Mouse (Mus musculus) intestine, embryonic 15.5 days (tissue): ENCODE measurements around the gene Cables2. TPM values are rescaled to one million over a fixed set of nuclear protein-coding genes. Genes with fewer than 3 reads are reported as not detected.

ENCODE experiments used
- ATAC-seq: fragments of 200-750 bp; cut with Nextera tagmentation; 2 replicates; pipeline ENCODE4 v1.8.0; 2017; ENCODE audit warnings: moderate TSS enrichment, moderate library complexity
- H3K27ac ChIP-seq: fragments of 300-500 bp; sonication (generic); 2 replicates; pipeline ENCODE4 v1.5.1; 2015; ENCODE audit warnings: mild to moderate bottlenecking, inconsistent platforms
- H3K27me3 ChIP-seq: fragments of 300-500 bp; sonication (generic); replicated peaks from 2 replicates; pipeline ENCODE4 v1.6.1; 2015; ENCODE audit warnings: inconsistent platforms
- H3K36me3 ChIP-seq: fragments of 300-500 bp; sonication (generic); 2 replicates; pipeline ENCODE4 v1.6.1; 2015; ENCODE audit warnings: inconsistent platforms
- H3K4me1 ChIP-seq: fragments of 300-500 bp; sonication (generic); replicated peaks from 2 replicates; pipeline ENCODE4 v1.6.1; 2015; ENCODE audit warnings: inconsistent platforms
- H3K4me2 ChIP-seq: fragments of 300-500 bp; sonication (generic); replicated peaks from 2 replicates; pipeline ENCODE4 v1.6.1; 2015; ENCODE audit warnings: mild to moderate bottlenecking, inconsistent platforms
- H3K4me3 ChIP-seq: fragments of 300-500 bp; sonication (generic); replicated peaks from 2 replicates; pipeline ENCODE4 v1.5.1; 2015; ENCODE audit warnings: inconsistent platforms
- H3K9ac ChIP-seq: fragments of 300-500 bp; sonication (generic); 2 replicates; pipeline ENCODE4 v1.6.1; 2015; ENCODE audit warnings: inconsistent platforms
- H3K9me3 ChIP-seq: fragments of 300-500 bp; sonication (generic); 2 replicates; pipeline ENCODE4 v1.6.1; 2016; ENCODE audit warnings: inconsistent platforms
- WGBS: fragments of 180-500 bp; shearing (Covaris S2); methylation state at CpG from one replicate; pipeline ENCODE4 v1.1.7; 2015; 5-methylcytosine and 5-hydroxymethylcytosine counted together
- polyA plus RNA-seq: library from polyadenylated mRNA; unstranded; fragments of >200 nt; fragmentation: Nextera tagmentation; extraction: Ambion mirVana; gene quantifications from 2 replicates; pipeline ENCODE4 v1.2.1, GENCODE M21; 2015

The Cables2 gene
- polyA plus RNA-seq, 1 experiment from 2014 or later, result 11.4 TPM

GRCm38 (mm10) chr2:180218241-180218640 lies 55.1 kb downstream of the Cables2 start:
- no peaks in the 10 kb centered on the region for H3K27me3 ChIP-seq
- no peak overlapping the region for H3K4me3 ChIP-seq
- ATAC-seq, result no peak
- H3K4me2 ChIP-seq, result no peak overlapping the region
- 59% methylated on average over 3 of the region's 3 CpGs for WGBS
- H3K9me3 ChIP-seq, result no peaks in the 10 kb centered on the region
- H3K27ac ChIP-seq, result peak overlapping the region; percentile 3; the same call in 1 of the 2 replicates
- H3K36me3 ChIP-seq, result no peaks in the 10 kb centered on the region
- H3K9ac ChIP-seq, result no peak overlapping the region
- peaks cover 63% of the 10 kb centered on the region for H3K4me1 ChIP-seq

- Histone ChIP-seq H3K27ac (0 out of 2 replicates have a peak overlapping the region, but pooled peaks have one; percentile 3), H3K4me1 (peaks cover 57% of the 10 kb centered on the region), H3K4me3 (no peak overlapping the region), H3K9me3 (no peaks in the 10 kb centered on the region), H3K9ac (no peak overlapping the region), H3K36me3 (no peaks in the 10 kb centered on the region), H3K27me3 (no peaks in the 10 kb centered on the region), H3K4me2 (no peak overlapping the region)
- ATAC-seq, result no peak
- 83% methylated on average over 8 of the region's 8 CpGs for WGBS
Measured at GRCm38 (mm10) chr2:180217587-180217986, 55.7 kb downstream of the Cables2 start.

GRCm38 (mm10) chr2:180216921-180217320 lies 56.4 kb downstream of the Cables2 start:
- no peaks in the 10 kb centered on the region for H3K36me3 ChIP-seq
- no peaks in the 10 kb centered on the region for H3K9me3 ChIP-seq
- no peak overlapping the region for H3K4me2 ChIP-seq
- H3K27me3 ChIP-seq, result no peaks in the 10 kb centered on the region
- no peak overlapping the region for H3K4me3 ChIP-seq
- H3K4me1 ChIP-seq, result peaks cover 51% of the 10 kb centered on the region
- 36% methylated on average over 5 of the region's 5 CpGs for WGBS
- no peak overlapping the region for H3K27ac ChIP-seq
- H3K9ac ChIP-seq, result no peak overlapping the region
- no peak for ATAC-seq

- ATAC-seq, result peak; percentile 65
- 49% methylated on average over 6 of the region's 6 CpGs for WGBS
- no peak overlapping the region for H3K4me3 ChIP-seq
- H3K27ac ChIP-seq, result peak overlapping the region; percentile 52
- no peaks in the 10 kb centered on the region for H3K27me3 ChIP-seq
- H3K4me2 ChIP-seq, result no peak overlapping the region
- no peaks in the 10 kb centered on the region for H3K9me3 ChIP-seq
- no peak overlapping the region for H3K9ac ChIP-seq
- H3K4me1 ChIP-seq, result peaks cover 50% of the 10 kb centered on the region
- H3K36me3 ChIP-seq, result no peaks in the 10 kb centered on the region
Measured at GRCm38 (mm10) chr2:180215951-180216350, 57.3 kb downstream of the Cables2 start.

- H3K4me3 ChIP-seq, result no peak overlapping the region
- peak overlapping the region; percentile 52 for H3K27ac ChIP-seq
- peak overlapping the region; percentile 30; the same call in 1 of the 2 replicates for H3K4me2 ChIP-seq
- H3K9me3 ChIP-seq, result no peaks in the 10 kb centered on the region
- WGBS, result 32% methylated on average over 8 of the region's 8 CpGs
- no peaks in the 10 kb centered on the region for H3K36me3 ChIP-seq
- peaks cover 44% of the 10 kb centered on the region for H3K4me1 ChIP-seq
- peak; percentile 13 for ATAC-seq
- H3K9ac ChIP-seq, result peak overlapping the region; percentile 41; the same call in 1 of the 2 replicates
- H3K27me3 ChIP-seq, result no peaks in the 10 kb centered on the region
Measured at GRCm38 (mm10) chr2:180215011-180215461, 58.3 kb downstream of the Cables2 start.

GRCm38 (mm10) chr2:180214352-180214978 lies 58.8 kb downstream of the Cables2 start:
- 44% methylated on average over 4 of the region's 4 CpGs for WGBS
- peak; percentile 52 for ATAC-seq
- H3K9me3 ChIP-seq, result no peaks in the 10 kb centered on the region
- H3K4me2 ChIP-seq, result peak overlapping the region; percentile 30
- H3K4me1 ChIP-seq, result peaks cover 40% of the 10 kb centered on the region
- H3K9ac ChIP-seq, result peak overlapping the region; percentile 41; the same call in 1 of the 2 replicates
- H3K36me3 ChIP-seq, result no peaks in the 10 kb centered on the region
- H3K27ac ChIP-seq, result peak overlapping the region; percentile 52
- H3K27me3 ChIP-seq, result no peaks in the 10 kb centered on the region
- H3K4me3 ChIP-seq, result no peak overlapping the region

- ATAC-seq, result no peak
- H3K27ac ChIP-seq, result no peak overlapping the region
- H3K4me2 ChIP-seq, result no peak overlapping the region
- no peak overlapping the region for H3K4me3 ChIP-seq
- no peaks in the 10 kb centered on the region for H3K36me3 ChIP-seq
- WGBS, result 91% methylated on average over 3 of the region's 3 CpGs
- no peaks in the 10 kb centered on the region for H3K9me3 ChIP-seq
- no peaks in the 10 kb centered on the region for H3K27me3 ChIP-seq
- no peak overlapping the region for H3K9ac ChIP-seq
- H3K4me1 ChIP-seq, result peaks cover 24% of the 10 kb centered on the region
Measured at GRCm38 (mm10) chr2:180212255-180212654, 61.0 kb downstream of the Cables2 start.

- no peaks in the 10 kb centered on the region for H3K4me1 ChIP-seq
- H3K4me2 ChIP-seq, result no peak overlapping the region
- H3K9ac ChIP-seq, result no peak overlapping the region
- H3K9me3 ChIP-seq, result no peaks in the 10 kb centered on the region
- H3K36me3 ChIP-seq, result no peaks in the 10 kb centered on the region
- H3K27me3 ChIP-seq, result no peaks in the 10 kb centered on the region
- H3K27ac ChIP-seq, result no peak overlapping the region
- no peak overlapping the region for H3K4me3 ChIP-seq
- 80% methylated on average over 1 of the region's 1 CpGs for WGBS
- ATAC-seq, result no peak
Measured at GRCm38 (mm10) chr2:180208976-180209375, 64.3 kb downstream of the Cables2 start.

Other genes with a start within 250 kb of the Cables2 start
- 5.5 and 5.6 TPM in 2 replicates for gene Lsm14b, start 248.5 kb downstream of the Cables2 start, polyA plus RNA-seq
- 584 and 619 TPM in 2 replicates for gene Psma7, start 231.1 kb downstream of the Cables2 start, polyA plus RNA-seq
- 3.7 and 4.2 TPM in 2 replicates for gene Ss18l1, start 231.0 kb downstream of the Cables2 start, polyA plus RNA-seq
- gene Mtg2, start 202.9 kb downstream of the Cables2 start, polyA plus RNA-seq, result 24.9 and 28.2 TPM in 2 replicates
- 0.08 TPM in 1 of 2 replicates, not detected in the other for gene Hrh3, start 169.0 kb downstream of the Cables2 start, polyA plus RNA-seq
- 29.6 and 32.8 TPM in 2 replicates for gene Osbpl2, start 154.2 kb downstream of the Cables2 start, polyA plus RNA-seq
- gene Adrm1, start 102.0 kb downstream of the Cables2 start, polyA plus RNA-seq, result 172 TPM in 2 replicates
- gene Lama5, start 47.6 kb downstream of the Cables2 start, polyA plus RNA-seq, result 30.9 and 37.8 TPM in 2 replicates
- gene Rps21, start 16.1 kb downstream of the Cables2 start, polyA plus RNA-seq, result 577 and 672 TPM in 2 replicates
- gene Rbbp8nl, start 16.4 kb upstream of the Cables2 start, polyA plus RNA-seq, result 2.8 and 3.8 TPM in 2 replicates
- gene Gata5, start 61.2 kb upstream of the Cables2 start, polyA plus RNA-seq, result 8.6 and 8.8 TPM in 2 replicates
- gene Slco4a1, start 182.7 kb upstream of the Cables2 start, polyA plus RNA-seq, result 2.3 and 2.8 TPM in 2 replicates
- 2.4 and 2.8 TPM in 2 replicates for gene Ntsr1, start 226.5 kb upstream of the Cables2 start, polyA plus RNA-seq